Mouse (Mus musculus): ENCODE results near the gene Fxn. TPM values are rescaled to one million over a fixed set of nuclear protein-coding genes. Genes with fewer than 3 reads are reported as not detected.
A peak's percentile ranks its signal among the peaks of the same experiment; 100 is the strongest.

The Fxn gene
- polyA plus RNA-seq, 1 experiment from 2014 or later = 46.8 TPM

GRCm38 (mm10) chr19:24306351-24306750 lies 25.9 kb upstream of the Fxn start:
- Histone ChIP-seq H3K36me3 (ENCODE audit: control insufficient read depth, insufficient read depth, low read length) (no peaks in the 10 kb centered on the region), H3K9me3 (ENCODE audit: control insufficient read depth, low read length) (no peaks in the 10 kb centered on the region), H3K27me3 (ENCODE audit: control insufficient read depth, insufficient read depth, low read length) (no peaks in the 10 kb centered on the region), H3K4me2 (no peak overlapping the region), H3K4me3 (ENCODE audit: low read depth, low read length) (no peak overlapping the region), H3K4me1 (ENCODE audit: control insufficient read depth, insufficient read depth, low read length) (peaks cover 21% of the 10 kb centered on the region), H3K9ac (ENCODE audit: low read length) (no peak overlapping the region), H3K27ac (ENCODE audit: low read depth, low read length) (no peak overlapping the region)
- 95% methylated on average over 5 of the region's 5 CpGs for WGBS
- ATAC-seq (ENCODE audit: low FRiP score) (no peak), DNase-seq (ENCODE audit: low spot score, missing footprints) (no peak)

GRCm38 (mm10) chr19:24302198-24302597 lies 21.8 kb upstream of the Fxn start:
- 35% methylated on average over 10 of the region's 10 CpGs for WGBS
- Histone ChIP-seq H3K4me3 (ENCODE audit: low read depth, low read length) (no peak overlapping the region), H3K27me3 (ENCODE audit: control insufficient read depth, insufficient read depth, low read length) (no peaks in the 10 kb centered on the region), H3K9ac (ENCODE audit: low read length) (no peak overlapping the region), H3K4me1 (ENCODE audit: control insufficient read depth, insufficient read depth, low read length) (peaks cover 14% of the 10 kb centered on the region), H3K4me2 (no peak overlapping the region; the same call in 1 of the 2 replicates), H3K36me3 (ENCODE audit: control insufficient read depth, insufficient read depth, low read length) (no peaks in the 10 kb centered on the region), H3K9me3 (ENCODE audit: control insufficient read depth, low read length) (no peaks in the 10 kb centered on the region), H3K27ac (ENCODE audit: low read depth, low read length) (no peak overlapping the region)
- ATAC-seq (ENCODE audit: low FRiP score) (no peak), DNase-seq (ENCODE audit: low spot score, missing footprints) (no peak)

GRCm38 (mm10) chr19:24301768-24302148 lies 21.4 kb upstream of the Fxn start:
- Histone ChIP-seq H3K9me3 (ENCODE audit: control insufficient read depth, low read length) (no peaks in the 10 kb centered on the region), H3K4me2 (peak overlapping the region; percentile 6; the same call in 1 of the 2 replicates), H3K27ac (ENCODE audit: low read depth, low read length) (no peak overlapping the region), H3K4me1 (ENCODE audit: control insufficient read depth, insufficient read depth, low read length) (peaks cover 14% of the 10 kb centered on the region), H3K36me3 (ENCODE audit: control insufficient read depth, insufficient read depth, low read length) (no peaks in the 10 kb centered on the region), H3K9ac (ENCODE audit: low read length) (no peak overlapping the region), H3K27me3 (ENCODE audit: control insufficient read depth, insufficient read depth, low read length) (no peaks in the 10 kb centered on the region), H3K4me3 (ENCODE audit: low read depth, low read length) (no peak overlapping the region)
- WGBS = 5% methylated on average over 5 of the region's 5 CpGs
- ATAC-seq (ENCODE audit: low FRiP score) (peak; percentile 65), DNase-seq (ENCODE audit: low spot score, missing footprints) (peak; percentile 88)

GRCm38 (mm10) chr19:24300994-24301767 lies 20.8 kb upstream of the Fxn start:
- Histone ChIP-seq H3K4me3 (ENCODE audit: low read depth, low read length) (0 out of 2 replicates have a peak overlapping the region, but pooled peaks have one; percentile 20), H3K27ac (ENCODE audit: low read depth, low read length) (no peak overlapping the region), H3K9ac (ENCODE audit: low read length) (0 out of 2 replicates have a peak overlapping the region, but pooled peaks have one; percentile 20), H3K36me3 (ENCODE audit: control insufficient read depth, insufficient read depth, low read length) (no peaks in the 10 kb centered on the region), H3K9me3 (ENCODE audit: control insufficient read depth, low read length) (no peaks in the 10 kb centered on the region), H3K4me2 (peak overlapping the region; percentile 37; the same call in 1 of the 2 replicates), H3K4me1 (ENCODE audit: control insufficient read depth, insufficient read depth, low read length) (peaks cover 14% of the 10 kb centered on the region), H3K27me3 (ENCODE audit: control insufficient read depth, insufficient read depth, low read length) (no peaks in the 10 kb centered on the region)
- ATAC-seq (ENCODE audit: low FRiP score) (peak; percentile 82), DNase-seq (ENCODE audit: low spot score, missing footprints) (peak; percentile 97)
- 2% methylated on average over 9 of the region's 9 CpGs for WGBS

- WGBS = 89% methylated on average over 5 of the region's 5 CpGs
- no peaks in the 10 kb centered on the region for H3K4me1 ChIP-seq (ENCODE audit: control insufficient read depth, insufficient read depth, low read length)
- no peak overlapping the region for H3K4me2 ChIP-seq
- H3K9me3 ChIP-seq (ENCODE audit: control insufficient read depth, low read length) = no peaks in the 10 kb centered on the region
- no peak overlapping the region for H3K9ac ChIP-seq (ENCODE audit: low read length)
- H3K27ac ChIP-seq (ENCODE audit: low read depth, low read length) = no peak overlapping the region
- H3K4me3 ChIP-seq (ENCODE audit: low read depth, low read length) = no peak overlapping the region
- H3K27me3 ChIP-seq (ENCODE audit: control insufficient read depth, insufficient read depth, low read length) = no peaks in the 10 kb centered on the region
- ATAC-seq (ENCODE audit: low FRiP score) (no peak), DNase-seq (ENCODE audit: low spot score, missing footprints) (no peak)
- no peaks in the 10 kb centered on the region for H3K36me3 ChIP-seq (ENCODE audit: control insufficient read depth, insufficient read depth, low read length)
Measured at GRCm38 (mm10) chr19:24293537-24293936, 13.1 kb upstream of the Fxn start.

GRCm38 (mm10) chr19:24284187-24284586 lies 3.8 kb upstream of the Fxn start:
- Histone ChIP-seq H3K36me3 (ENCODE audit: control insufficient read depth, insufficient read depth, low read length) (no peaks in the 10 kb centered on the region), H3K4me2 (no peak overlapping the region), H3K9me3 (ENCODE audit: control insufficient read depth, low read length) (no peaks in the 10 kb centered on the region), H3K4me1 (ENCODE audit: control insufficient read depth, insufficient read depth, low read length) (peaks cover 4% of the 10 kb centered on the region), H3K4me3 (ENCODE audit: low read depth, low read length) (no peak overlapping the region), H3K27me3 (ENCODE audit: control insufficient read depth, insufficient read depth, low read length) (no peaks in the 10 kb centered on the region; the same call in 1 of the 2 replicates), H3K9ac (ENCODE audit: low read length) (no peak overlapping the region), H3K27ac (ENCODE audit: low read depth, low read length) (no peak overlapping the region)
- WGBS = 74% methylated on average over 4 of the region's 4 CpGs
- peak; percentile 93 for DNase-seq (ENCODE audit: low spot score, missing footprints)
- ATAC-seq (ENCODE audit: low FRiP score) = no peak

- Histone ChIP-seq H3K9me3 (ENCODE audit: control insufficient read depth, low read length) (no peaks in the 10 kb centered on the region), H3K4me3 (ENCODE audit: low read depth, low read length) (no peak overlapping the region), H3K27me3 (ENCODE audit: control insufficient read depth, insufficient read depth, low read length) (no peaks in the 10 kb centered on the region; the same call in 1 of the 2 replicates), H3K4me1 (ENCODE audit: control insufficient read depth, insufficient read depth, low read length) (peaks cover 8% of the 10 kb centered on the region), H3K36me3 (ENCODE audit: control insufficient read depth, insufficient read depth, low read length) (no peaks in the 10 kb centered on the region), H3K27ac (ENCODE audit: low read depth, low read length) (no peak overlapping the region), H3K9ac (ENCODE audit: low read length) (no peak overlapping the region), H3K4me2 (peak overlapping the region; percentile 83; the same call in 1 of the 2 replicates)
- WGBS = 68% methylated on average over 7 of the region's 7 CpGs
- ATAC-seq (ENCODE audit: low FRiP score) (no peak), DNase-seq (ENCODE audit: low spot score, missing footprints) (no peak)
Measured at GRCm38 (mm10) chr19:24281288-24281980, 1.0 kb upstream of the Fxn start.

GRCm38 (mm10) chr19:24279706-24280600 lies 452 bp downstream of the Fxn start:
- Histone ChIP-seq H3K9ac (ENCODE audit: low read length) (peak overlapping the region; percentile 86), H3K27me3 (ENCODE audit: control insufficient read depth, insufficient read depth, low read length) (no peaks in the 10 kb centered on the region; the same call in 1 of the 2 replicates), H3K9me3 (ENCODE audit: control insufficient read depth, low read length) (no peaks in the 10 kb centered on the region), H3K4me3 (ENCODE audit: low read depth, low read length) (peak overlapping the region; percentile 65), H3K27ac (ENCODE audit: low read depth, low read length) (peak overlapping the region; percentile 65), H3K4me1 (ENCODE audit: control insufficient read depth, insufficient read depth, low read length) (peaks cover 8% of the 10 kb centered on the region), H3K36me3 (ENCODE audit: control insufficient read depth, insufficient read depth, low read length) (no peaks in the 10 kb centered on the region), H3K4me2 (peak overlapping the region; percentile 83)
- ATAC-seq (ENCODE audit: low FRiP score) = peak; percentile 75
- under 1% methylated on average over 75 of the region's 78 CpGs for WGBS
- DNase-seq (ENCODE audit: low spot score, missing footprints) = peak; percentile 99
